Mouse (Mus musculus) cerebellum, adult 9-11 months (tissue): Measurements from ENCODE around the gene Cited1.
A peak's percentile ranks its signal among the peaks of the same experiment; 100 is the strongest.

Source experiments
- DNase-seq: peaks from one replicate; pipeline ENCODE4 v3.0.0; 2022

The Cited1 gene

DNA sequence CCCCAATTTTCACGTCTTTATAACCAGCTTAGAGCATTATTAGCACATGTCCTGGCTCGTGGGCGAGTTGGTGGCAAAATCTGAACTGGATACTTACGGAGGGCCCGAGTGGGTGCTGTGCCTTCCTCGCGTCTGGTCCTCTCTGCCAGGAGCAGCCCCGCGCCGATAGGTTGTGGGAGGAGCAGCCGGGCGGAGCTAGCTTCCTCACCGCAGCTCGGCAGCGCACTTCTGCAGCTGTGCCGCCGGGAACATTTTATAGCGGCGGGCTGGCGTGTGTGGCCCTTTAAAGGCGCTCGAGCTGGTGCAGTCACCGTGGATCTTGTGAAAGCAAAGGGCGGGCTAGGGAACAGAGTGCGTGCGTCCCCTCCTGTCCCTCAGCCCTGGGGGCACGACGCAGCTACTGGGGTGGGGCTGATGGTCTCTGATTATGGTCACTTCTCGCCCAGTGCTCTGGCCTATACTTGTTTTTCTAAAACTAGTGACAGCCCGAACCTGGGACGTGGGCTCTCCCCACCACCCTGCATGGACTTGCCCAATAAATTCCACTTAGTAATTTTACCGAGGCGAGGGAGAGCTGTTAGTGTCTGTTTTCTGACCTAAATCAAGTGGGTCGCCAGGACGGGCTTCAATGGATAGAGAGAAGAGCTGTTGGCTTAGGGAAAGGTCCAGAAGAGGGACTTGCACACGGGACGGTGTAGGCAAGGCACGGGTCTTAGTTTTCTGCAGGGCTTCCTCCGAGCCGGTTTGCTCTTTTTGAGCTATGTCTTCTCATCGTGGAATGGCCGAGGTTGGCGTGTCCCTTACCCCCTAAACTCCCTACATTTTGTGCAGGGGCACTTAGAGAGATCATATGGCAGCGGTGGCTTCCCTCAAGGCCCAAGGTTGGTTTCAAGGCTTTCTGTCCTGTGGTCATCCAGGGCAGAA lies at the start of gene Cited1:
Cited1 (minus strand) TSS at position 245 of the 924 bp plus-strand sequence.
- DNase-seq: peak; percentile 62

DNA sequence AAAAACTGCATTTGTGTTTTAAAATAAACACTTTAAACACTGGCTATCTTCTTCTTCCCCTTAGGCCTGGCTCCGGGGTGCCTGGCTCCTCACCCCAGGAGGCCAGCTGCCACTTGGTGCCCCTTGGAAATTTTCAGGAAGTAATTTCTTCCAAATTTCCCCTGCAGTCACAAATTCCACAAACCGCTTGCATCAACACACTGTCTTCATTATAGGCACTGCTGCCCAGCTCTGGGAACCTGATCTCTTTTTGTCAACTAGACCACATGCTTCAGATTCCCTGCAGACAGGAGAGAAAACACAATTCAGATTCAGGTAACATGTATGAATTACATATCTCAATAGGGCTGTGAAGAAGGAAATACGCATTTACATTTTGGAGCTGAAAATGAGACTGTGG lies 32.9 kb upstream of the Cited1 start:
- no peak for DNase-seq

DNA sequence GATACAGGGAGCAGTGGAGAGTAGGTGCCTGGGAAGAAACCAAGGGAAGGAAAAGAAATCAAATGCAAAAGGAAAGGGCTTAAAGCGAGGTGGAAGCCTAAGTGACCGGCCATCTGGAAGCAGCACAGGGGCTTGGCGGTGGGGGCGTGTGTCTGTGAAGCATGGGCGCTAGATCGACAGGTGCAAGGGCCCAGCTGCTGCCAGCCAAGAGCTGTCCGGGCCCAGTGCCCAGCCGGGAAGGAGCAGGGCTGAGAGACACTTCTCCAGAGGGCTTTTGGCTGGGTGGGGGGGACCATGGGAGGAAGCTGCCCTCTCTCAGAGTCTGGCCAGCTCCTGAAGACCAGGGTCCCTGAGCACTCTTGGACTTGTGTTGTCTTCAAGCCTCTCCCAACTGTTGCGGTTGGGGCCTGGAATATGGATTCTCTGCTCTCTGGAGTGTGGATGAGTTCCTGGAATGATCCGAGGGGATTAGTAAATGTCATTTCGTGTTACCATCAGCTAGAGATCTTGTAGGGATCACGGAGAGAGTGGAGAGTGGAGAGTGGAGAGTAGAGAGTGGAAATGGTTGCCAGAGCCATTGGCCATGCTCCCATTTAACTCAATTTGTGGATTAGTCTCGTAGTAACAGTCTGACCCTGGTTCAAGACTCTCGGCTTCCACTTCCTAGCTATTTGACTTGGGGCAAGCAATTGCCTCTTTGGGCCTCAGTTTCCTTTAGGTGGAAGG lies 10.8 kb upstream of the Cited1 start:
- no peak for DNase-seq

DNA sequence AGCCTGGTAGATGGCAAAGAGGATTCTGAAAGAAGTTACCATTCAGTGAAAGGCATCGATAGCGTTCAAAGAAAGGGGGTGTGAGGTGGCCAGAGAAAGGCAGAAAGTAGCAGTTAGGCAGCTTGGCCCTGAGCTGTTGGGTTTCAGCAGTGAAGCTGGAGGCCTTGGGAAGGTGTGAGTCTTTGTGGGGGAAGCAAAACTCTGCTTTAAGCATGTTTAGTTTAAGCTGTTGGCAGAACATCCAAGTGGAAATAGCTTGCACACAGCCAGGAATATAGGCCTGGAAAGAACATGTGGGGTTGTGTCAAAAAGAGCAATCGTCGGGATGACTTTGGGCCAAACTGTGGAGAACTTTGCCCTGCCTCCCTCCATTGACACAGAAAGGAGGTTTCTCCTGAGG lies 7.8 kb upstream of the Cited1 start:
- DNase-seq: no peak

DNA sequence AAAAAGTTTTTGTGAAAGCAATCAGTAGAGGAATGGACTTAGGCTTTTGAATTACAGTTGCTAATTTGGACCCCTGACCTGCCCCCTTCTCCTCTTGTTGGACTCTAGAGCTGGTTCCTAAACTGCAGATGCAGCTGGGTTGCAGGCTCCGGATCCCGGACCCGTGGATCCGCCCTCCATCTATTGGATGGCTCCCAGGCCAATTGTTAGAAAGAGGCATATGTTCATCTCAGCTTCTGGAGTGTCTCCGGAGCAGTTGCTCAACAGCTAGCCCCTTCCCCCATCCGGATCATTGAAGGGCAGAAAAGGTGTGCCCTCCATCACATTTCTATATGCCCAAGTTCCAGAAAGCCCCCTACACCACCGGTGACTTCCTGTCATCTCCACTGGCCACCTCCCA lies 1.9 kb upstream of the Cited1 start:
- DNase-seq: peak; percentile 34

DNA sequence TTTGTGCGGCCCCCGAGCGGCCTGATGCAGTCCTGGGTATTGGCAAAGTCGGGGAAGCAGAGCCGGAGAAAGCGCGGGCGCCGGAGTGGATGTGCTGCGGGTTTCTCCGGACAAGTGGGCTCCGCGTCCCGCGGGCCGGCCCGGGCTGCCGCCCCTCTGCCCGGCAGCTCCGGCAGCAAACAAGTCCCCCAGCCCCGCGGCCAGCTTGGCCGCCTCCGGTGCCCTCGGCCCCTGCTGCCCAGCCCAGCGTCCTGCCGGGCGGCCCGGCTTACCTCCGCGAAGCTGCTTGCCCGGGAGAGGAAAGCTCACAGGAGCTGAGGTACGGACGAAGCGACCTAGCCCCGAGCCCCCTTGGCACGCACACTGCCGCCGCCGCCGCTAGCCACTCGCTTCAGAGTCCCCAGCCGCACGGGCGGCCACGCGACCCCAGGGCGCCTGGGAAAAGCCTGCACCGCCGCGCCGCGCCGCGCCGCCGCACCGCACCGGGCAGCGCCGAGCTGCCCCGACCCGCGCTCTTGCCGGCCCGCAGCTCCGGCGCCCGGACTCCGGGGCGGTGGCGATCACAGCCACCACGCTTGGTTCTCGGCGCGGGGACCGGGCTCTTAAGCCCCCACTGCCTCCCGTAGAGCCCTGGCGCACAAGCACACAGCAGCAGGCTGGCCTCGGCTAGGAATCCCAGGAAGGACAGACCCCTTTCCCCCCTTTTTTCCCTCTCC lies 602 bp downstream of the Cited1 start:
- DNase-seq: peak; percentile 9

DNA sequence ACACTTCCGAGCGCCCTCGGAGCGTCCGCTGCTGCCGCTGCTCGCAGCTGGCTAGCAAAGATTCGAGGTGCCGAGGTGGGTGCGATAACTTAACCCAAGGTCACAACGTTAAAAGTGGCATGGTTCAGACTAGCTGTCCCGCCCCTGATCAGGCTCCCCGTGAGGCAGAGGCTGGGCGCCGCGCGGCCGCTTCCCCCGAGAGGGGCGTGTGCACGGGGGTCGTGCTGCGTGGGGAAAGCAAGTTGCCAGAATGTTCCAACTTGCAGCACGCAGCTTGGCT lies 1.1 kb downstream of the Cited1 start:
- DNase-seq: no peak

DNA sequence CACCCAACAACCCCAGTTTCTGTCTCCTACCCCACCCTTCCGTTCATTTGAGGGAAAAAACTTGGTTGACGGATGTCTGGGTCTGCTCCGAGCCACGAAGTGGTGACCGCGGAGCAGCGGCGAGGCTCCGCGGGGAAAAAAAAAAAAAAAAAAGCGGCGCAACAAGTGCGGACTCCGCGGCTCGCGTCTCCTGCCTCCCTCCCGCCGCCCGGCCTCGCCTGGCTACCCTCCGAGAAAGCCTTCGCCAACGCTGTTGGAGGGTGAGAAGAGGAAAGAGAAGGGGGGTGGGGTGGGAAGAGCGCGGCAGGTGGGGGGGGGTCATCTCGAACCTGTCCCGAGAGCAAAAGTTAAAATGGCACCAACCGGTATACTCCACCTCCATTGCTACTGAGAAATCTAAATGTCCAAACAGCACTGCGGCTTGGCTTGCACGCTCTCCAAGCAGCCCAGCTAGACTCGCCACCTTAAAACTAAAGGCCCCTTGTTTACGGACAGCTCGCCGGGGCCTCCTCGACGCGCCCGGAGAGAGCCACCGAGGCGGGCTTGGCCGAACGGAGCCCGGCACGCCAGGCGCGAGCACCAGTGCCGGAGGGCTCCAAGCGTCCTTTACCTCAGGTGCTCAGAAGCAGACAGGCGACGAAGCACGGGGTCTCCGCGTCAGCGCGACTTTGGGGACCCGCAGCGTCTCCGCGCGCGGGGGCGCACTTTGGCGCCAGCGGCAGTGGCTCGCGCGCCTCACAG lies 1.7 kb downstream of the Cited1 start:
- no peak for DNase-seq

DNA sequence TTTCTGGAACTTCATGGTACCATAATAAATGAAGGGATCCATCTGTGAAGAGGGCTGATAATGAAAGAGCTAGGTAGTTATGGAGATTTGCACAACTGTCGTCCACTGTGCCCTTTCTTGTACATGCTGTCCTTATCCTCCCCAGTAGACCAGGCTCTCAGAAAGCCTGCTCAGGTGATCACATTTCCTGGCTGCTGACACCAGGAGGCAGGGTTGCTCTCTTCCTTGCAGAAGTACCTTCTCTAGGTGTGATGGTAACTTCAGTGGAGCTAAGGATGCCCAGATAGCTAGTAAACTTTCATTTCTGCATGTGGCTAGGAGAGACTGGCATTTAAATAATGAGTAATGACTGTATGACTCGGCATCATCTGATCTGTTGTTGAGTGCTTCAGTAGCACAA lies 7.6 kb downstream of the Cited1 start:
- DNase-seq: no peak

DNA sequence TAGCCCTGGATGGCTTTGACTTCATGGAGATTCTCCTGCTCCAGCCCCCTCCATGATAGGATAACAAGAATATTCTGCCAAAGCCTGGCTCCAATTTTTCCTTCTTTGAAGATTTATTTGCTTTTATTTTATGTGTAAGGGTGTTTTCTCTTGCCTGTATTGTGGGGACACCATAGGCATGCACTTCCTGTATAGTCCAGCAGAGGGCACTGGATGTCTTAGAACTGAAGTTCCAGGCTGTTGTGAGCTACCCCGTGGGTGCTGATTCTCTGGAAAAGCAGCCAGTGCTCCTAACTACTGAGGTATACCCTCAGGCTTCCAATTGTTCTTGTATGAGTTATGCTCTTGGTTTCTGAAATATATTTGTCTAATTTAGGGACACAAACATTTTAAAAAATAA lies 32.9 kb downstream of the Cited1 start:
- peak; percentile 2 for DNase-seq

DNA sequence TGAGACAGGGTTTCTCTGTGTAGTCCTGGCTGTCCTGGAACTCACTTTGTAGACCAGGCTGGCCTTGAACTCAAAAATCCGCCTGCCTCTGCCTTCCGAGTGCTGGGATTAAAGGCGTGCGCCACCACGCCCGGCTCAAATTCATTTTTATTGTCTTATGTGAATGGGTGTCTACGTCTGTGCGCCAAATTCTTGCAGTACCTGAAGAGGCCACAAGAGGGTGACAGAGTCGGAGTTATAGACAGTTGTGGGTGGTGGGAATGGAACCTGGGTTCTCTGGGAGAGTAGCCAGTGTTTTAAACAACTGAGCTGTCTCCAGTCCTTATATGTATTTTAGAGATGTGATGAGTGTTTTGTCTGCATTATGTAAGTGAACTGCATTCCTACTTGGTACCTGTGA lies 36.6 kb downstream of the Cited1 start:
- peak; percentile 6 for DNase-seq
